Mouse (Mus musculus): ENCODE data around the gene Dph2.

GRCm38 (mm10) chr4:117918762-117919161, 26.9 kb upstream of the Dph2 start:
- TF ChIP-seq POLR2A (IDR thresholded peaks at IDR 0.05; ENCODE audit: control insufficient read depth in 1 of 2, insufficient read depth in 1 of 2, low read depth in 1 of 2, low read length in 2 of 2, poor library complexity in 1 of 2): no peak
- TF ChIP-seq GATA1 (IDR thresholded peaks at IDR 0.05; ENCODE audit: low read depth, low read length): no peak
- TF ChIP-seq BHLHE40 (IDR thresholded peaks at IDR 0.05; ENCODE audit: borderline replicate concordance, low read depth, low read length): no peak
